Mouse (Mus musculus): Measurements from ENCODE around the gene Tbcel. TPM values are rescaled to one million over a fixed set of nuclear protein-coding genes. Genes with fewer than 3 reads are reported as not detected.
A peak's percentile ranks its signal among the peaks of the same experiment; 100 is the strongest.

Tbcel gene
- polyA plus RNA-seq, 1 experiment from 2014 or later: 4.5 TPM

DNA sequence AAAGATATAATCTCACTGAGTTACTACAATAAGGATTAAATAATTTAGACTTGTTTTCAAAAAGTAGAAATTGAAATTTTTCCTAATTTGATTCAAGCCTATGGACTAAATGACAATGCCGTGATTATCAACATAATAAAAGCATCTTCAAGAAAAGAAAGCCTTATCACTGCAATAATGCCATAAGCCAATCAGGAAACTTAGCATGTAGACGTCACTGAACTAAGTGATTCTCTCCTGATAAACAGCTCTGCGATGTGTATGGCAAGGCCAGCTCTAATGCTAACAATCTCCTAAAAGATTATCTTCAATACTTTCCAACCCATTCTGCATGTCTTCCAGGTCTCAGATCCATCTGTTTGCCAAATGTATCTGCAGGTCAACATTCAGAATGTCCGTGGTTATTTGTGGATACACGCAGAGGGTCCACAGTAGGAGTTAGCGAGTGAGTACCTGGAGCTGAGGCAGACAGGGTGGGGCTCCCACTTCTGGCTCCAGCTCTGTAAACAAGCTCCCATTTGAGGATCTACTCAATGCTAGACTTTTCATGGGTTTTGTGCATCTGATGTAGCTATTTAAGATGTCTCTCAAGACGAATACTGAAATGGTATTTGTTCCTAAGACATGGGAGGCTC is 44.9 kb downstream of the Tbcel start:
- Histone ChIP-seq H3K36me3 (ENCODE audit: poor library complexity, severe bottlenecking) (no peaks in the 10 kb centered on the region), H3K27ac (peak overlapping the region; percentile 3; the same call in 1 of the 2 replicates), H3K27me3 (no peaks in the 10 kb centered on the region), H3K9ac (no peak overlapping the region), H3K9me3 (replicated peaks) (no peaks in the 10 kb centered on the region), H3K4me2 (no peak overlapping the region), H3K4me3 (no peak overlapping the region), H3K4me1 (peaks cover 14% of the 10 kb centered on the region)
- ATAC-seq: no peak
- WGBS: 92% methylated on average over 7 of the region's 7 CpGs

- Histone ChIP-seq H3K4me3 (no peak overlapping the region), H3K9ac (no peak overlapping the region), H3K9me3 (replicated peaks) (no peaks in the 10 kb centered on the region), H3K27ac (no peak overlapping the region), H3K27me3 (no peaks in the 10 kb centered on the region), H3K36me3 (ENCODE audit: poor library complexity, severe bottlenecking) (no peaks in the 10 kb centered on the region), H3K4me2 (no peak overlapping the region), H3K4me1 (peaks cover 13% of the 10 kb centered on the region)
- no peak for ATAC-seq
- WGBS: 82% methylated on average over 11 of the region's 11 CpGs
These were observed 46.1 kb downstream of the Tbcel start for GRCm38 (mm10) chr9:42461390-42462108.

GRCm38 (mm10) chr9:42460353-42460752 is 47.3 kb downstream of the Tbcel start:
- Histone ChIP-seq H3K9me3 (replicated peaks) (no peaks in the 10 kb centered on the region), H3K27me3 (no peaks in the 10 kb centered on the region), H3K9ac (no peak overlapping the region), H3K4me3 (no peak overlapping the region), H3K36me3 (ENCODE audit: poor library complexity, severe bottlenecking) (no peaks in the 10 kb centered on the region), H3K4me1 (peaks cover 21% of the 10 kb centered on the region), H3K4me2 (no peak overlapping the region), H3K27ac (no peak overlapping the region)
- WGBS: 84% methylated on average over 10 of the region's 10 CpGs
- ATAC-seq: no peak

- ATAC-seq: no peak
- WGBS: 91% methylated on average over 6 of the region's 6 CpGs
- H3K36me3 ChIP-seq (ENCODE audit: poor library complexity, severe bottlenecking): no peaks in the 10 kb centered on the region
- peaks cover 23% of the 10 kb centered on the region for H3K4me1 ChIP-seq
- H3K4me3 ChIP-seq: no peak overlapping the region
- H3K27me3 ChIP-seq: no peaks in the 10 kb centered on the region
- no peak overlapping the region for H3K4me2 ChIP-seq
- no peak overlapping the region for H3K9ac ChIP-seq
- no peak overlapping the region for H3K27ac ChIP-seq
- H3K9me3 ChIP-seq (replicated peaks): no peaks in the 10 kb centered on the region
These were observed 47.9 kb downstream of the Tbcel start for GRCm38 (mm10) chr9:42459736-42460135.

- no peak for ATAC-seq
- no peaks in the 10 kb centered on the region for H3K27me3 ChIP-seq
- no peaks in the 10 kb centered on the region for H3K36me3 ChIP-seq (ENCODE audit: poor library complexity, severe bottlenecking)
- H3K9me3 ChIP-seq (replicated peaks): no peaks in the 10 kb centered on the region
- H3K4me1 ChIP-seq: peaks cover 23% of the 10 kb centered on the region
- H3K27ac ChIP-seq: no peak overlapping the region
- no peak overlapping the region for H3K4me2 ChIP-seq
- 74% methylated on average over 9 of the region's 9 CpGs for WGBS
- no peak overlapping the region for H3K4me3 ChIP-seq
- no peak overlapping the region for H3K9ac ChIP-seq
These were observed 48.7 kb downstream of the Tbcel start for GRCm38 (mm10) chr9:42458741-42459515.

GRCm38 (mm10) chr9:42457501-42457900 is 50.1 kb downstream of the Tbcel start:
- peaks cover 12% of the 10 kb centered on the region; the same call in 1 of the 2 replicates for H3K4me1 ChIP-seq
- H3K9ac ChIP-seq: no peak overlapping the region
- H3K27ac ChIP-seq: no peak overlapping the region
- H3K4me3 ChIP-seq: no peak overlapping the region
- H3K27me3 ChIP-seq: no peaks in the 10 kb centered on the region
- no peak overlapping the region for H3K4me2 ChIP-seq
- H3K36me3 ChIP-seq (ENCODE audit: poor library complexity, severe bottlenecking): no peaks in the 10 kb centered on the region
- WGBS: 94% methylated on average over 8 of the region's 8 CpGs
- ATAC-seq: no peak
- H3K9me3 ChIP-seq (replicated peaks): no peaks in the 10 kb centered on the region

GRCm38 (mm10) chr9:42454364-42454763 is 53.2 kb downstream of the Tbcel start:
- Histone ChIP-seq H3K4me2 (no peak overlapping the region), H3K27me3 (no peaks in the 10 kb centered on the region), H3K36me3 (ENCODE audit: poor library complexity, severe bottlenecking) (peaks cover 24% of the 10 kb centered on the region), H3K9ac (no peak overlapping the region), H3K4me3 (no peak overlapping the region), H3K9me3 (replicated peaks) (no peaks in the 10 kb centered on the region), H3K4me1 (peaks cover 12% of the 10 kb centered on the region; the same call in 1 of the 2 replicates), H3K27ac (no peak overlapping the region)
- ATAC-seq: no peak
- 87% methylated on average over 8 of the region's 8 CpGs for WGBS

- no peaks in the 10 kb centered on the region for H3K4me1 ChIP-seq
- H3K36me3 ChIP-seq (ENCODE audit: poor library complexity, severe bottlenecking): peaks cover 59% of the 10 kb centered on the region
- no peak overlapping the region for H3K9ac ChIP-seq
- no peak overlapping the region for H3K27ac ChIP-seq
- ATAC-seq: no peak
- 91% methylated on average over 6 of the region's 6 CpGs for WGBS
- no peak overlapping the region for H3K4me3 ChIP-seq
- no peaks in the 10 kb centered on the region for H3K9me3 ChIP-seq (replicated peaks)
- no peak overlapping the region for H3K4me2 ChIP-seq
- H3K27me3 ChIP-seq: no peaks in the 10 kb centered on the region
These were observed 58.6 kb downstream of the Tbcel start for GRCm38 (mm10) chr9:42449043-42449442.

GRCm38 (mm10) chr9:42442100-42442499 is 65.5 kb downstream of the Tbcel start:
- Histone ChIP-seq H3K4me2 (no peak overlapping the region), H3K36me3 (ENCODE audit: poor library complexity, severe bottlenecking) (peaks cover 70% of the 10 kb centered on the region), H3K4me3 (no peak overlapping the region), H3K9ac (no peak overlapping the region), H3K27ac (no peak overlapping the region), H3K9me3 (replicated peaks) (no peaks in the 10 kb centered on the region), H3K4me1 (peaks cover 10% of the 10 kb centered on the region), H3K27me3 (no peaks in the 10 kb centered on the region)
- no peak for ATAC-seq
- WGBS: 92% methylated on average over 8 of the region's 8 CpGs

DNA sequence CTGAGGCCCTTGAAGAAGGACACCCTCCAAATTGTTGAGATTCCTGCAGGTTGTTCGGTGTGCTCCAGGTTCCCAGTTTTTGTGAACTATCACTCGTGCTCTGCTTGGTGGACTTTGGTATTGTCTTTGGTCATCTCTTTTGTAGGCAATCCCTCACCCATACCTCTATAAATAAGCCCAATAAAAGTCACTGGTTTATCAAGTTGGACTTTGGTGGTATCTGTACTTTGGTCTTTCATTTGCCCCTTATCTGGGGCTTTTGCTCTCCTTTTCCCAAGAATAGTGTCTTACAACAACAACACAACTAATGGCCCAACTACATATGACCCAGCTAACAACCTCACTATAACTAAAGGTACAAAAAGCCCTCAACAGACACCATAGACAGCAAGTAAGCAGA is 66.4 kb downstream of the Tbcel start:
- no peak overlapping the region for H3K9ac ChIP-seq
- 95% methylated on average over 2 of the region's 2 CpGs for WGBS

DNA sequence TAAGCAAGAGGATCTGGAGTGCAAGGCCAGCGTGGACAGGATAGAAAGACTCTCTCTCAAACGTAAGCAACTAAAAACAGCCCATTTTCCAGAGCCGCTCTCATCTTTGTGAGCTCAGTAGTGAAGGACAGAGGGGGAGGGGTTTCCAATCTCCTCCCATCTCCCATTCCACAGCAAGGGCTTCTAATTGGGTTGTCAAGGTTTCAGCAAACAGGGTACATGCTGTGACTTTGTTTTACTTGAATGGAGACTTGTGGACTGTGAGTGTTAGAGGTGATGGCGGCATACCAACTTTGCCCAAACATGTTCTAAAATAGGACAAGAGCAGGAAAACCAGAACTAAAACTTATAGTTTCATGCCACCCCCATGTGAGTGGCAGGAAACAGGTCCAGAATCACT is 68.2 kb downstream of the Tbcel start:
- Histone ChIP-seq H3K4me1 (peaks cover 10% of the 10 kb centered on the region), H3K27ac (no peak overlapping the region), H3K9ac (no peak overlapping the region), H3K9me3 (replicated peaks) (no peaks in the 10 kb centered on the region), H3K4me2 (no peak overlapping the region), H3K36me3 (ENCODE audit: poor library complexity, severe bottlenecking) (peaks cover 80% of the 10 kb centered on the region), H3K27me3 (no peaks in the 10 kb centered on the region), H3K4me3 (no peak overlapping the region)
- no peak for ATAC-seq
- WGBS: 17% methylated on average over 4 of the region's 4 CpGs

More for the DNA sequence above, 66.4 kb downstream of the Tbcel start:
- Histone ChIP-seq H3K27ac (no peak overlapping the region), H3K4me1 (peaks cover 10% of the 10 kb centered on the region), H3K4me3 (no peak overlapping the region), H3K36me3 (ENCODE audit: poor library complexity, severe bottlenecking) (peaks cover 79% of the 10 kb centered on the region), H3K4me2 (no peak overlapping the region), H3K9me3 (replicated peaks) (no peaks in the 10 kb centered on the region), H3K27me3 (no peaks in the 10 kb centered on the region)
- no peak for ATAC-seq

DNA sequence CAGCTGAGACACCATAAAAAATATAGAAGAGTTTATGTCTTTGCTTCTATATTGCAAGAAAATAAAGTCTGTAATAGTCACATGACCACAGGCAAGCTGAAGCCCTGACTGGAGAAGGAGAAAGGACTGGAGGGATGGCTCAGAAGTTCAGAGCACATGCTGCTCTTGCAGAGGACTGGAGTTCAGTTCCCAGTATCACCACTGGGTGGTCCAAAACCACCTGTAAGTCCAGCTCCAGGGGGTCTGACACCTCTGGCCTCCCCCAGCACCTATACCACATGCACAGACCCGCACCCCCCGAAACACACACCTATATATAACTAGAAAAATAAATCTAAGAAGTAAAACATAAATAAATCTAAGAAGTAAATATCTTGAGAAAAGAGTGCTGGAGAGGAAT is 75.5 kb downstream of the Tbcel start:
- Histone ChIP-seq H3K9ac (no peak overlapping the region), H3K4me3 (no peak overlapping the region), H3K4me1 (no peaks in the 10 kb centered on the region), H3K9me3 (replicated peaks) (no peaks in the 10 kb centered on the region), H3K27me3 (no peaks in the 10 kb centered on the region), H3K27ac (no peak overlapping the region), H3K4me2 (no peak overlapping the region), H3K36me3 (ENCODE audit: poor library complexity, severe bottlenecking) (peaks cover 76% of the 10 kb centered on the region)
- ATAC-seq: no peak
- WGBS: 100% methylated on average over 2 of the region's 2 CpGs

Measured in forebrain, embryonic 13.5 days (tissue).